12 mouse cellular contexts compared by ENCODE assay signal in the genomic region with DNA sequence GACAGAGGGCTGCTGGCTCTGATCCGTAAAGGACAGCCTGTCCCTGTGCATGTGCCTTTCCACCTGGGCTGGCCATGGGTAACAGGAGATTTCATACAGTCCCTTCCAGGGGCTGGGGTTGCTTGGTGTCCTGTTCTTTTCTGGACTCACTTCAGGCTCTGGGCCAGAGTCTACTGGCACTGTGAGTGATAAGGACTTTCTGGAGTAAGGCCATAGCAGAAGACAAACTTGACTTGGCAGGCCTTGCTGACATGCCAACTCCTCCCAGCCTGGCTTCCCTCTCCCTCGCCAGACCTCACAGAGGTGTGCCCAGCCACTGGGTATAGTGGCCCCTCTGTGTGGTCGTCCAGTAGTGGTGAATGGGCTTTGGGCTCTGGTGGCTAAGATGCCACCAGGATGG. TPM values are rescaled to one million over a fixed set of nuclear protein-coding genes. Genes with fewer than 3 reads are reported as not detected.
A peak's percentile ranks its signal among the peaks of the same experiment; 100 is the strongest.
DNase-seq lines count a peak whose midpoint lies in the region; ATAC-seq and TF ChIP-seq lines count a peak whose summit lies in the region.
"Had no signal": no experiment of that assay in that cellular context is flagged by ENCODE, and none has a peak within 500 bp of the region (broad histone marks: within the 10 kb centered on the region; RNA-seq: fewer than 3 reads in every experiment).

No protein-coding gene starts in this region.

- no peak for ATAC-seq in liver, embryonic 11.5 days (replicated peaks; ENCODE audit: low FRiP score)
- ATAC-seq in megakaryocyte progenitor cell, adult 5-6 weeks (replicated peaks; ENCODE audit: poor library complexity): peak; percentile 79

- H3K9ac ChIP-seq in liver, adult 2 months (ENCODE audit: low read depth, low read length): no peak overlapping the region
- no peak overlapping the region for H3K9ac ChIP-seq in liver, embryonic 11.5 days (ENCODE audit: low read depth, low read length)
- H3K9ac ChIP-seq in heart, adult 2 months (ENCODE audit: low read depth, low read length): no peak overlapping the region
- H3K9ac ChIP-seq: heart, embryonic 13.5 days had no signal

- 27% methylated on average over 3 of the region's 3 CpGs for WGBS in liver, adult 2 months
- 73% methylated on average over 3 of the region's 3 CpGs for WGBS in liver, embryonic 11.5 days
- WGBS in embryonic facial prominence, embryonic 10.5 days: 84% methylated on average over 3 of the region's 3 CpGs
- WGBS in heart, adult 2 months: 65% methylated on average over 3 of the region's 3 CpGs

- H3K79me2 ChIP-seq in liver, adult 2 months (ENCODE audit: control insufficient read depth, insufficient read depth, low read length): no peaks in the 10 kb centered on the region
- H3K79me2 ChIP-seq in heart, adult 2 months (replicated peaks; ENCODE audit: control insufficient read depth, insufficient read depth, low read length): no peaks in the 10 kb centered on the region

- no peak for TF ChIP-seq CTCF in liver, adult 2 months (IDR thresholded peaks at IDR 0.05; ENCODE audit: low read depth, low read length)
- TF ChIP-seq CTCF in heart, adult 2 months (IDR thresholded peaks at IDR 0.05): no peak

- TF ChIP-seq EP300 in heart, adult 2 months (IDR thresholded peaks at IDR 0.05; ENCODE audit: insufficient read depth, low read depth, low read length): 0 out of 2 replicates have a peak, but pooled peaks have one; percentile 29

- H3K27ac ChIP-seq in liver, adult 2 months (replicated peaks; ENCODE audit: insufficient read depth, low read depth, low read length): no peak overlapping the region
- H3K27ac ChIP-seq in liver, embryonic 11.5 days (ENCODE audit: low read depth, low read length): no peak overlapping the region
- H3K27ac ChIP-seq in embryonic facial prominence, embryonic 10.5 days (replicated peaks): peak overlapping the region; percentile 19; the same call in 1 of the 2 replicates
- H3K27ac ChIP-seq in heart, adult 2 months: 0 out of 2 replicates have a peak overlapping the region, but pooled peaks have one; percentile 23
- H3K27ac ChIP-seq: heart, embryonic 13.5 days; left cerebral cortex, adult 2 months had no signal

- no peaks in the 10 kb centered on the region for H3K9me3 ChIP-seq in liver, embryonic 11.5 days (ENCODE audit: control insufficient read depth, low read length)
- 0 out of 2 replicates have a peak, but pooled peaks cover 5% of the 10 kb centered on the region for H3K9me3 ChIP-seq in embryonic facial prominence, embryonic 10.5 days
- H3K9me3 ChIP-seq: heart, embryonic 13.5 days had no signal

- peaks cover 4% of the 10 kb centered on the region; the same call in 1 of the 2 replicates for H3K4me1 ChIP-seq in liver, adult 2 months (ENCODE audit: control insufficient read depth, insufficient read depth, low read length)
- no peaks in the 10 kb centered on the region for H3K4me1 ChIP-seq in liver, embryonic 11.5 days (replicated peaks; ENCODE audit: control insufficient read depth, insufficient read depth, low read length)
- H3K4me1 ChIP-seq in embryonic facial prominence, embryonic 10.5 days: peaks cover 29% of the 10 kb centered on the region
- H3K4me1 ChIP-seq in heart, adult 2 months (ENCODE audit: control insufficient read depth, insufficient read depth, low read length): peaks cover 2% of the 10 kb centered on the region

- H3K4me2 ChIP-seq in liver, embryonic 11.5 days: no peak overlapping the region
- H3K4me2 ChIP-seq: heart, embryonic 13.5 days had no signal

- no peaks in the 10 kb centered on the region for H3K36me3 ChIP-seq in liver, adult 2 months (ENCODE audit: control insufficient read depth, insufficient read depth, low read length)
- no peaks in the 10 kb centered on the region for H3K36me3 ChIP-seq in liver, embryonic 11.5 days (ENCODE audit: control insufficient read depth, insufficient read depth, low read length)
- no peaks in the 10 kb centered on the region for H3K36me3 ChIP-seq in embryonic facial prominence, embryonic 10.5 days (replicated peaks)
- no peaks in the 10 kb centered on the region for H3K36me3 ChIP-seq in heart, adult 2 months (ENCODE audit: control insufficient read depth, insufficient read depth, low read length)
- H3K36me3 ChIP-seq: heart, embryonic 13.5 days had no signal

- no peak for TF ChIP-seq POLR2A in liver, adult 2 months (IDR thresholded peaks at IDR 0.05; ENCODE audit: extremely low read depth, insufficient read depth, low read length)
- TF ChIP-seq POLR2A in heart, adult 2 months (IDR thresholded peaks at IDR 0.05; ENCODE audit: insufficient read depth, low read depth, low read length): no peak

- H3K27me3 ChIP-seq in liver, adult 2 months (ENCODE audit: control insufficient read depth, insufficient read depth, low read length): no peaks in the 10 kb centered on the region
- H3K27me3 ChIP-seq in liver, embryonic 11.5 days (replicated peaks; ENCODE audit: control insufficient read depth, insufficient read depth, low read length): no peaks in the 10 kb centered on the region
- no peaks in the 10 kb centered on the region for H3K27me3 ChIP-seq in embryonic facial prominence, embryonic 10.5 days (replicated peaks; ENCODE audit: low read depth, poor library complexity, severe bottlenecking)
- no peaks in the 10 kb centered on the region for H3K27me3 ChIP-seq in heart, adult 2 months (ENCODE audit: control insufficient read depth, insufficient read depth, low read length)
- H3K27me3 ChIP-seq: heart, embryonic 13.5 days had no signal

- DNase-seq in liver, adult 2 months (ENCODE audit: extremely low read depth, low read depth, low spot score): peak; percentile 85
- no peak for DNase-seq in liver, embryonic 11.5 days (ENCODE audit: low spot score)
- no peak for DNase-seq in embryonic facial prominence, embryonic 10.5 days (ENCODE audit: low spot score)
- DNase-seq in heart, adult 2 months: peak; percentile 40 to 67
- no peak for DNase-seq in retina, postnatal 1 day
- no peak for DNase-seq in layer of hippocampus, postnatal 25 days (ENCODE audit: extremely low spot score in 1 of 2, low spot score in 1 of 2)
- no peak for DNase-seq in cerebellum, postnatal 4 days (ENCODE audit: low spot score in 2 of 2)
- DNase-seq: cerebellum, adult 11 months; kidney, adult 2 months had no signal

- intact Hi-C loops in heart, adult 2 months (cut with DNase I): no loop called here

- no peak overlapping the region for H3K4me3 ChIP-seq in liver, adult 2 months (ENCODE audit: insufficient read depth, low read depth, low read length)
- H3K4me3 ChIP-seq in liver, embryonic 11.5 days (ENCODE audit: low read depth, low read length): no peak overlapping the region
- no peak overlapping the region for H3K4me3 ChIP-seq in embryonic facial prominence, embryonic 10.5 days
- no peak overlapping the region for H3K4me3 ChIP-seq in heart, adult 2 months
- H3K4me3 ChIP-seq: heart, embryonic 13.5 days; left cerebral cortex, adult 2 months had no signal

RNA-seq across cellular contexts. Expression of a gene that starts 47.3 kb away (rescaled TPM):
- 0.34 TPM in 1 of 2 replicates, not detected in the other for total RNA-seq in liver, adult 2 months (2014; rRNA removed)
- 0.24 TPM in 1 of 2 replicates, not detected in the other for polyA plus RNA-seq in liver, adult 2 months (2012; rRNA removed)
- 0.21 and 0.44 TPM in 2 replicates for polyA plus RNA-seq in liver, embryonic 11.5 days (2014; fragmentation: Nextera tagmentation; extraction: Ambion mirVana)
- polyA plus RNA-seq in embryonic facial prominence, embryonic 10.5 days (2016; fragmentation: Nextera tagmentation; extraction: Ambion mirVana): 5.6 and 6.5 TPM in 2 replicates
- total RNA-seq in heart, adult 2 months (2021): not detected
- not detected in 2 replicates for polyA plus RNA-seq in heart, adult 2 months (2012; rRNA removed)
- total RNA-seq in megakaryocyte progenitor cell, adult 5-6 weeks (2015): 2.3 and 2.7 TPM in 2 replicates
- total RNA-seq in megakaryocyte progenitor cell, adult 5-6 weeks (2017): 1.2 and 2.4 TPM in 2 replicates
- total RNA-seq in layer of hippocampus, postnatal 25 days (2021): 10 to 100 TPM; 45.2 to 50.6 TPM

Comparison
In these comparisons a context has a peak if more than half of its experiments do, and no peak if none do; other contexts are left out.
1. DNase-seq: peak in liver, adult 2 months (single experiment) and heart, adult 2 months (2 of 2); none in liver, embryonic 11.5 days (single experiment), embryonic facial prominence, embryonic 10.5 days (single experiment), retina, postnatal 1 day (single experiment), layer of hippocampus, postnatal 25 days (0 of 2) and cerebellum, postnatal 4 days (0 of 2).
2. H3K27ac ChIP-seq: peak in embryonic facial prominence, embryonic 10.5 days (single experiment) and heart, adult 2 months (single experiment); none in liver, adult 2 months (single experiment) and liver, embryonic 11.5 days (single experiment).
3. RNA of a gene that starts 47.3 kb away (total RNA-seq): 45.2 to 50.6 TPM in layer of hippocampus, postnatal 25 days; 1.2 to 2.7 TPM in megakaryocyte progenitor cell, adult 5-6 weeks, 0.34 TPM in liver, adult 2 months and not detected in heart, adult 2 months; every median in the first group is over 10 times any median in the second.